Mouse (Mus musculus) G1E (cell line): ENCODE data around the gene Glis2. TPM values are rescaled to one million over a fixed set of nuclear protein-coding genes. Genes with fewer than 3 reads are reported as not detected.
A peak's percentile ranks its signal among the peaks of the same experiment; 100 is the strongest.

ENCODE experiments used
- ATAC-seq: 2 replicates; pipeline ENCODE4 v1.8.0; 2016; ENCODE audit warnings: mild to moderate bottlenecking; ENCODE audit not compliant: insufficient number of reproducible peaks, poor library complexity, low FRiP score, severe bottlenecking; ENCODE audit errors: extremely low read depth
- DNase-seq: peaks from one replicate; pipeline ENCODE4 v3.0.0; 2012; ENCODE audit warnings: low spot score
- H3K27me3 ChIP-seq: 2 replicates; pipeline ENCODE4 v1.6.1; 2012; ENCODE audit warnings: mild to moderate bottlenecking, low read length, inconsistent platforms; ENCODE audit not compliant: insufficient read depth
- H3K36me3 ChIP-seq: replicated peaks from 2 replicates; pipeline ENCODE3; 2012; ENCODE audit warnings: mild to moderate bottlenecking, inconsistent platforms
- H3K4me1 ChIP-seq: 2 replicates; pipeline ENCODE4 v1.6.1; 2012; ENCODE audit warnings: low read depth, low read length, inconsistent platforms, mixed read lengths; ENCODE audit not compliant: insufficient read depth
- H3K4me3 ChIP-seq: 2 replicates; pipeline ENCODE4 v1.5.1; 2012; ENCODE audit warnings: low read depth, mild to moderate bottlenecking, inconsistent platforms, low read length, moderate library complexity, mixed read lengths
- H3K9me3 ChIP-seq: replicated peaks from 2 replicates; pipeline ENCODE4 v1.6.1; 2012; ENCODE audit warnings: inconsistent platforms
- CTCF ChIP-seq: IDR thresholded peaks from 2 replicates; pipeline ENCODE4 v1.5.1; 2012; ENCODE audit warnings: low read depth, low read length, inconsistent platforms, mixed read lengths
- GATA1 ChIP-seq: IDR thresholded peaks from 2 replicates; pipeline ENCODE4 v1.6.1; 2012; ENCODE audit warnings: borderline replicate concordance, low read length, inconsistent platforms, mixed read lengths
- GATA2 ChIP-seq: IDR thresholded peaks from 2 replicates; pipeline ENCODE4 v1.6.1; 2012; ENCODE audit warnings: low read depth, low read length, inconsistent platforms, borderline replicate concordance
- POLR2AphosphoS5 ChIP-seq: IDR thresholded peaks from 2 replicates; pipeline ENCODE4 v1.6.1; 2012; ENCODE audit warnings: low read depth, low read length, inconsistent platforms; ENCODE audit not compliant: insufficient replicate concordance
- TAL1 ChIP-seq: conservative IDR thresholded peaks from 2 replicates; pipeline ENCODE4 v1.6.1; 2012; ENCODE audit warnings: low read depth, low read length, inconsistent platforms, mixed read lengths
- polyA plus RNA-seq: library from polyadenylated mRNA; stranded (reverse); fragments of >175 nt; gene quantifications from 2 replicates; pipeline ENCODE4 v1.2.3, GENCODE M21; 2012
- total RNA-seq, 2 experiments: library from RNA; stranded (forward) in 1 of 2; stranded (reverse) in 1 of 2; fragments of 200-1000 nt in 1 of 2; fragments of >200 nt in 1 of 2; fragmentation: Nextera tagmentation in 1 of 2; gene quantifications; 2 replicates each; pipeline ENCODE4 v1.2.3; 2014 to 2017

The Glis2 gene
- total and polyA plus RNA-seq, 3 experiments: 1.0 to 2.8 (median 2.6) TPM

DNA sequence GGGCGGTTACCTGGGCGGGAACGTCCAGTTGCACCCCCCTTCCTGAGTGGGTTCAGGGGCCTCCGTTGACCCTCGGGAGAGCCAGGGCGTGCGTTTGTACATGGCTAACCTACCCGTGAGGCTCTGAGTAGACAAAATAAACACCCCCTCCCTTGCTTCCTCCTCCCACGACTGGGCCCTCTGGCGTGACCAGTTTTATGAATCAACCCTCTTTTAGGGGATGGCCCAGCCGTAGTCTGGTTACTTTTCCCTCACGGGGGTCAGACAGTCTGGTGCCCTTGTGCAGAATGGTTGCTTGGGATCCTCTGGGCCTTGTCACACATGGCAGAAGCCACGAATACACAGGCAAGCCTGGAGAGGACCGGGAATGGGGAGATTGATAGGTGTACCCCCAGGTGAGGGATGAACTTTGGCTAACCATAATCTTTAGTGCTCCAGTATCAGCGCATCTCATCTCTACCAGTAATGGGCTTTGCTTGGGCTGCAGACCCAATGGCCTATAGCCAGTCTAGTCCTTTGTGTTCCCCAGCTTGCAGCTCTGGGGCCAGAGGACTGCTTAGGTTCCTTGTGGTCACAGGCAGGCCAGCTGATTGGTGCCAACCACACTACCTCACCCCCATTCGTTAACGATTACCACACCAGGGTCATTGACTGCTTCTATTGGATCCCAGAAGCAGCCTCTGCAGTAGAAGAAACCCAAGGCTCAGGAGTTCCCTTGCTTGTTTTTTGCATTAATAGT is 45.9 kb downstream of the Glis2 start:
- DNase-seq (peak; percentile 29), ATAC-seq (no peak)
- H3K4me3 ChIP-seq: peak overlapping the region; percentile 67; the same call in 1 of the 2 replicates
- H3K27me3 ChIP-seq: no peaks in the 10 kb centered on the region
- peaks cover 97% of the 10 kb centered on the region for H3K36me3 ChIP-seq
- no peaks in the 10 kb centered on the region for H3K9me3 ChIP-seq
- TF ChIP-seq GATA1 (no peak), POLR2AphosphoS5 (no peak), CTCF (no peak), GATA2 (no peak), TAL1 (no peak)
- H3K4me1 ChIP-seq: peaks cover 42% of the 10 kb centered on the region

- H3K4me1 ChIP-seq: peaks cover 42% of the 10 kb centered on the region
- H3K27me3 ChIP-seq: no peaks in the 10 kb centered on the region
- H3K36me3 ChIP-seq: peaks cover 97% of the 10 kb centered on the region
- H3K9me3 ChIP-seq: no peaks in the 10 kb centered on the region
- TF ChIP-seq POLR2AphosphoS5: no peak
- no peak for TF ChIP-seq GATA1
- no peak for TF ChIP-seq TAL1
- no peak for TF ChIP-seq CTCF
- TF ChIP-seq GATA2: no peak
- ATAC-seq: no peak
- DNase-seq: no peak
- no peak overlapping the region for H3K4me3 ChIP-seq
Measured at GRCm38 (mm10) chr16:4641119-4641838, 46.8 kb downstream of the Glis2 start.

DNA sequence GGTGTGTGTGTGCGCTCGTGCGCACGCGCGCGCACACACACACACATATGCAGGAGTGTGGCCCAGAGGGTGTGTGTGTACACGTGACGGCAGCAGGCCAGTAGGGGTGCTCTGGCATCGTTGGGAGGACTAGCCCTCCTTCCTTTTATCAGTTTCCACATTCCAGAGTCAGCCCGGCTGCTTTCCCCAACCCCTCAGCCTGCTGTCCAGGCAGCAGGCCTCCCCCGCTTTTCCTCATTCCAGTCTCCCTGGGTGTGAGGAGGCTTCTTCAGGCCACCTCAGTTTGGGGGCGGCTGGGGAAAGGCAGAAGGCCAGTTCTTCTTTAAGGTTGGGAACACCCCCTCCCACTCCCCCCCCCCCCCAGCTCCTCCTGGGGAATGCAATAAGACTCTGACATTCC is 47.7 kb downstream of the Glis2 start:
- TF ChIP-seq GATA1 (no peak), TAL1 (no peak), GATA2 (no peak), POLR2AphosphoS5 (no peak), CTCF (no peak)
- no peak for DNase-seq
- Histone ChIP-seq H3K4me3 (no peak overlapping the region), H3K4me1 (peaks cover 33% of the 10 kb centered on the region), H3K27me3 (no peaks in the 10 kb centered on the region), H3K9me3 (no peaks in the 10 kb centered on the region), H3K36me3 (peaks cover 97% of the 10 kb centered on the region)
- no peak for ATAC-seq

DNA sequence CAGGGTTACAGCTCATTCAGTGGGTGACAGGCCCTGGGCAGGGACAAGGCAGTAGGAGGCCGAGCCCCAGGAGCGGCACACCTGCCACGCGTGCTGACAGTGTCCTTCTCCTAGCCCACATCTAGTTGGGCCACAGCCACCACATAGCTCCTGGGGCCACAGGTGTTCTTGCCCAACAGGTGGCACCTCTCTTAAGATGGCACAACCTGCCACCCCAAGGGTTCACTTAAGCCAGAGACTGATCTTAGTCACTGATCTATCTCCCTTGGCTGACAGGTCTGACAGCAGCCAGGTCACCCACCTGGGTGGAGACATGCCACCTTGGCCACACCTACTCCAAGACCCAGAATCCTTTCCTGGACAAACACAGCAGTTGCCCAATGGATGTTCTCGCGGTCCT is 48.4 kb downstream of the Glis2 start:
- Histone ChIP-seq H3K4me1 (peaks cover 29% of the 10 kb centered on the region), H3K36me3 (peaks cover 97% of the 10 kb centered on the region), H3K9me3 (no peaks in the 10 kb centered on the region), H3K27me3 (no peaks in the 10 kb centered on the region), H3K4me3 (no peak overlapping the region)
- ATAC-seq (no peak), DNase-seq (no peak)
- TF ChIP-seq CTCF: no peak
- TF ChIP-seq POLR2AphosphoS5: no peak
- TF ChIP-seq GATA2: no peak
- no peak for TF ChIP-seq GATA1
- no peak for TF ChIP-seq TAL1

GRCm38 (mm10) chr16:4643670-4644419 is 49.3 kb downstream of the Glis2 start:
- Histone ChIP-seq H3K36me3 (peaks cover 97% of the 10 kb centered on the region), H3K4me3 (no peak overlapping the region), H3K9me3 (no peaks in the 10 kb centered on the region), H3K4me1 (peaks cover 28% of the 10 kb centered on the region), H3K27me3 (no peaks in the 10 kb centered on the region)
- DNase-seq: no peak
- no peak for ATAC-seq
- no peak for TF ChIP-seq POLR2AphosphoS5
- no peak for TF ChIP-seq CTCF
- no peak for TF ChIP-seq GATA2
- TF ChIP-seq GATA1: no peak
- TF ChIP-seq TAL1: no peak

DNA sequence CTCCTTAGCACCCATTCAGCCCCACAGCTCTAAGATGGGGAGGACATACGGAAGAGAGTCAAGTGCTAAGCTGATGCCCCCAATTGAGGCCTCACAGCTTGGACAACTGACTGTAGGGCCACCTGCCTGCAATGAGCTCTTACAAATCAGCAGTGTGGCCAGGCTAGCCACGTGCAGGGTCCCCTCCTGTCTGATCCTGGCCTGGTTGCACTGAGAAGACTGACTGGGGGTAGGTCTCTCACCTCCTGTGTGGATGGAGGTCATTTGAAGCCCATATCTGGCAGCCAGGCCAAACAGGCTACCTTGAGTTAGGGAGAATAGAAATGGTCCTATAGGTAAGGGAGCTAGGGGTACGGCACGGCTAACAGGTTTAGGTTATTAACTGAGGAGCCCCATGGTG is 51.4 kb downstream of the Glis2 start:
- TF ChIP-seq CTCF: no peak
- no peak for TF ChIP-seq GATA1
- TF ChIP-seq TAL1: no peak
- no peak for TF ChIP-seq GATA2
- no peak for TF ChIP-seq POLR2AphosphoS5
- peaks cover 100% of the 10 kb centered on the region for H3K36me3 ChIP-seq
- H3K4me3 ChIP-seq: no peak overlapping the region
- ATAC-seq (no peak), DNase-seq (no peak)
- peaks cover 8% of the 10 kb centered on the region for H3K4me1 ChIP-seq
- no peaks in the 10 kb centered on the region for H3K9me3 ChIP-seq
- no peaks in the 10 kb centered on the region for H3K27me3 ChIP-seq
